Mouse (Mus musculus): Measurements from ENCODE around the gene Cxxc4. TPM values are rescaled to one million over a fixed set of nuclear protein-coding genes. Genes with fewer than 3 reads are reported as not detected.
A peak's percentile ranks its signal among the peaks of the same experiment; 100 is the strongest.

Gene Cxxc4
- total RNA-seq, 2 experiments from 2014 or later, result 0.36 to 1.2 TPM

- intact Hi-C loops (cut with DNase I), result no loop called here
- DNase-seq, result no peak
These were observed 43.4 kb downstream of the Cxxc4 start for GRCm38 (mm10) chr3:134279655-134280054.

GRCm38 (mm10) chr3:134281527-134282370 is 45.5 kb downstream of the Cxxc4 start:
- H3K27ac ChIP-seq, result no peak overlapping the region
- no peak overlapping the region for H3K4me3 ChIP-seq
- DNase-seq, result no peak
- no peak for TF ChIP-seq CTCF (IDR thresholded peaks at IDR 0.05)
- intact Hi-C loops (cut with DNase I), result no loop called here

More at GRCm38 (mm10) chr3:134279655-134280054, 43.4 kb downstream of the Cxxc4 start:
- no peak for TF ChIP-seq CTCF (IDR thresholded peaks at IDR 0.05)
- Histone ChIP-seq H3K27ac (no peak overlapping the region), H3K4me3 (no peak overlapping the region)

GRCm38 (mm10) chr3:134295217-134295616 is 58.9 kb downstream of the Cxxc4 start:
- intact Hi-C loops (cut with DNase I), result no loop called here
- no peak for DNase-seq
- Histone ChIP-seq H3K27ac (no peak overlapping the region), H3K4me3 (no peak overlapping the region)
- TF ChIP-seq CTCF (IDR thresholded peaks at IDR 0.05), result no peak

- intact Hi-C loops (cut with DNase I), result no loop called here
- H3K4me3 ChIP-seq, result peak overlapping the region; percentile 62
- no peak for TF ChIP-seq CTCF (IDR thresholded peaks at IDR 0.05)
- no peak overlapping the region for H3K27ac ChIP-seq
- DNase-seq, result no peak
These were observed 66.6 kb downstream of the Cxxc4 start for GRCm38 (mm10) chr3:134302681-134303491.

- peak overlapping the region; percentile 62 for H3K4me3 ChIP-seq
- no peak for TF ChIP-seq CTCF (IDR thresholded peaks at IDR 0.05)
- no peak for DNase-seq
- intact Hi-C loops (cut with DNase I), result no loop called here
- H3K27ac ChIP-seq, result no peak overlapping the region
These were observed 67.2 kb downstream of the Cxxc4 start for GRCm38 (mm10) chr3:134303492-134303808.

- no peak for TF ChIP-seq CTCF (IDR thresholded peaks at IDR 0.05)
- intact Hi-C loops (cut with DNase I), result no loop called here
- Histone ChIP-seq H3K4me3 (no peak overlapping the region), H3K27ac (no peak overlapping the region)
- DNase-seq, result no peak
These were observed 70.2 kb downstream of the Cxxc4 start for GRCm38 (mm10) chr3:134306507-134306906.

GRCm38 (mm10) chr3:134307801-134308200 is 71.5 kb downstream of the Cxxc4 start:
- H3K4me3 ChIP-seq, result no peak overlapping the region
- intact Hi-C loops (cut with DNase I), result no loop called here
- no peak for DNase-seq
- no peak for TF ChIP-seq CTCF (IDR thresholded peaks at IDR 0.05)
- no peak overlapping the region for H3K27ac ChIP-seq

Small RNAs within 50 kb of the gene (microRNA-seq; reads per million reads assigned to microRNA genes)
- gene Mir1895, result not detected

Data from gastrocnemius, adult 2 months (tissue).